Mouse (Mus musculus) leukemia stem cell, adult 10-12 weeks (primary cell): ENCODE results near the gene Scg3. TPM values are rescaled to one million over a fixed set of nuclear protein-coding genes. Genes with fewer than 3 reads are reported as not detected.

Experiments used
- polyA plus RNA-seq: library from polyadenylated mRNA; stranded (reverse); fragments of >175 nt; gene quantifications from 2 replicates; pipeline ENCODE4 v1.2.3, GENCODE M21; 2012; ENCODE audit warnings: low replicate concordance

Scg3 gene
- polyA plus RNA-seq: not detected in 2 replicates

GRCm38 (mm10) chr9:75683426-75684191 lies at the start of gene Scg3:
Gene Scg3 (minus strand): TSS chr9:75684056.

GRCm38 (mm10) chr9:75625556-75626307 lies 58.1 kb downstream of the Scg3 start, which contains the start of gene Lysmd2:
Gene Lysmd2 (plus strand): TSS chr9:75625741.

GRCm38 (mm10) chr9:75610571-75611493 lies 73.0 kb downstream of the Scg3 start, which contains the start of gene Tmod2:
Gene Tmod2 (minus strand): TSS chr9:75611325.

Other genes with a start within 250 kb of the Scg3 start
- gene Leo1, start 242.5 kb downstream of the Scg3 start, polyA plus RNA-seq: 8.5 and 10.5 TPM in 2 replicates
- gene Tmod3, start 124.4 kb downstream of the Scg3 start, polyA plus RNA-seq: 3.3 and 11.9 TPM in 2 replicates
- 0.07 TPM in 1 of 2 replicates, not detected in the other for gene Tmod2, start 72.7 kb downstream of the Scg3 start, polyA plus RNA-seq
- 4.8 TPM in 2 replicates for gene Lysmd2, start 58.3 kb downstream of the Scg3 start, polyA plus RNA-seq
- not detected in 2 replicates for gene Bmp5, start 91.3 kb upstream of the Scg3 start, polyA plus RNA-seq